Mouse (Mus musculus): ENCODE measurements around the gene Glb1l2.

Glb1l2 gene

GRCm38 (mm10) chr9:26733206-26733891, 72.9 kb downstream of the Glb1l2 start, which contains the start of gene B3gat1:
Gene B3gat1, plus strand, starts transcription at chr9:26733728.
- peak in 1 of 2 experiments; percentile 28 for DNase-seq (ENCODE audit: inconsistent age in 2 of 2, low spot score in 1 of 2)

GRCm38 (mm10) chr9:26728556-26728955, 77.7 kb downstream of the Glb1l2 start:
- DNase-seq (ENCODE audit: inconsistent age in 2 of 2, low spot score in 1 of 2): no peak

- peak in 1 of 2 experiments; percentile 51 for DNase-seq (ENCODE audit: inconsistent age in 2 of 2, low spot score in 1 of 2)
Observed at GRCm38 (mm10) chr9:26727445-26727844, 78.8 kb downstream of the Glb1l2 start.

- DNase-seq (ENCODE audit: inconsistent age in 2 of 2, low spot score in 1 of 2): no peak
Observed at GRCm38 (mm10) chr9:26725709-26726108, 80.6 kb downstream of the Glb1l2 start.

- no peak for DNase-seq (ENCODE audit: inconsistent age in 2 of 2, low spot score in 1 of 2)
Observed at GRCm38 (mm10) chr9:26721771-26722170, 84.5 kb downstream of the Glb1l2 start.

- no peak for DNase-seq (ENCODE audit: inconsistent age in 2 of 2, low spot score in 1 of 2)
Observed at GRCm38 (mm10) chr9:26718388-26718787, 87.9 kb downstream of the Glb1l2 start.
